Mouse (Mus musculus) inflammation-experienced regulatory T-cells, adult 6 months (primary cell): ENCODE measurements around the gene Polr1e. TPM values are rescaled to one million over a fixed set of nuclear protein-coding genes. Genes with fewer than 3 reads are reported as not detected.
"Not testable (repeated sequence)": the region's sequence is repeated elsewhere in the genome, so short reads cannot be mapped to it uniquely, and the experiment has no call there.

Experiments
- ATAC-seq: one replicate; pipeline ENCODE4 v1.8.0; 2017
- polyA plus RNA-seq, 3 experiments: library from polyadenylated mRNA; unstranded; fragments of 100-300 nt; shearing (Covaris generic); gene quantifications; one replicate each; pipeline ENCODE4 v1.2.1; 2017

Polr1e gene
- 10 to 100 TPM; 39.3 to 50.3 (median 44.6) TPM for polyA plus RNA-seq

DNA sequence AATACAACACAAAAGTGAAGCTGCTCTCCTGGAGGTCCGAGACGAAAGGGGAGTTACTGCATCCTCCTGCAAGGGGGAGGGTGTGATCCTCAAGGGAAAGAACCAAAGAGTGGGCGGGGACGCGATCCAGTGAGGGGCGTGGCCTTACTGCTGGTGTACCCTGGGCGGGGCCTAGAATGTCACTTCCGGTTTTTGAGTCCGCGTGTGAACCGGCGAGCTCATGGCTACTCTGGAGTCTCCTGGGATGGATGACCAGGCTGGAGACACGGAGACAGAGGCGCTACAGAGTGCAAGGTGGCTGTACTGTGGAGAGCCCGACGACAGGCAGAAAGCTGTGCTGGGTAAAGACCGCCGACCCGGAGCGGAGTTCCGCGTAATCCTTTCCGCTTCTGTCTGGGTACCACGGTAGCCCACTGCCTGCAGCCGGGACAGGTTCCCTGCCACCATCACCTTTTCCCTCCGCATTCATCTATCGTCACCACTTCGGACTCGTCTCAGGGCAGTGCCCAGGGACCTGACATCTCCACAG is at the start of gene Polr1e:
Gene Polr1e, plus strand, starts transcription at position 132 of the 529 bp plus-strand sequence.
- ATAC-seq = peak; percentile 96

- ATAC-seq = no peak
Measured at GRCm38 (mm10) chr4:44970056-44970455, 48.3 kb upstream of the Polr1e start.

- peak; percentile 30 for ATAC-seq
Measured at GRCm38 (mm10) chr4:44970612-44971110, 47.7 kb upstream of the Polr1e start.

- ATAC-seq = peak; percentile 98
Measured at GRCm38 (mm10) chr4:44973450-44973849, 44.9 kb upstream of the Polr1e start.

DNA sequence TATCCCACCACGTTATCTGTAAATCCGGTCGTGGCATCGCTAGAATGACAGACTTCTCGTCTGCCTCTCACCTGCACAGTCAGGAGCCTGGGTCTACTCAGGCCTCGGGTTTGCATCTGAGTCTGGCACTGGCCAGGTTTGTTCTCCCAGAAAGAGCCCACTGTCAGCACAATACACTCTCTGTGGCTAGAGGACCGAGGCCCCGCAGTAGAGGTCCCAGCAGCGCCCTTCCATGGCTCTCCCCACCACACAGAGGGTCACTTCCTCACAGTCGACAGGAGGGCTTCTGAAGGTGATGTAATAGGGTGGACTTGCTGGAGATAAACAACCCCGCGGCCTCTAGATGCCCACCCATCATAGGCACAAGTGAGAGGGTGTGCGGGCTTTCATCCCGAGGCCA is 44.5 kb upstream of the Polr1e start:
- no peak for ATAC-seq

- no peak for ATAC-seq
Measured at GRCm38 (mm10) chr4:44974331-44974730, 44.1 kb upstream of the Polr1e start.

DNA sequence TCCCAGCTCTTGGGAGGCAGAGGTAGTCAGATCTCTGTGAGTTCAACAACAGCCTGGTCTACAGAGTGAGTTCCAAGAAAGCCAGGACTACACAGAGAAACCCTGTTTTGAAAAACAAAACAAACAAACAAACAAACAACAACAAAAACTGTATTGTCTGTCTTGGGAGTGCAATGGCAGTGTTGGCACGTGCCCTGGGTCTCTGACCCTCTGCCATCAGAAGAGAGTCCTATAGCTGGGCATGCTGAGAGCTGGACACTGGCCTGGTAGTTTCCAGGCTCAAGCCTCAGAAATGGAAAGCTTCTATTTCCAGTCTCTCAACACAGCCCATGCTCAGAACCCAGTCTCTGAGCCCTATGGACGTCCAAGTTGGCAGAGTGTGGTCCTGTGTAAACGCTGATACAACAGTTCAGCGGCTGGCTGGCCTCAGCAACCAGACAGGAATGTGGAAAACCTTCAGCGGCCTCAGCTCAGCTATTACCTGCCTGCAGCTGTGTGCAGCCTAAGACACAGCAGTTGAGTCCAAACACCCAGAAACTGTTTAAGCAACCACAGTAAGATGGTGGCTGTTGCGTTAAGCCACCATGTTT is 42.3 kb upstream of the Polr1e start:
- no peak for ATAC-seq

- no peak for ATAC-seq
Measured at GRCm38 (mm10) chr4:44976921-44977710, 41.3 kb upstream of the Polr1e start.

- ATAC-seq = no peak
Measured at GRCm38 (mm10) chr4:44978175-44978574, 40.2 kb upstream of the Polr1e start.

GRCm38 (mm10) chr4:44979794-44980338 is 38.5 kb upstream of the Polr1e start:
- ATAC-seq = no peak

DNA sequence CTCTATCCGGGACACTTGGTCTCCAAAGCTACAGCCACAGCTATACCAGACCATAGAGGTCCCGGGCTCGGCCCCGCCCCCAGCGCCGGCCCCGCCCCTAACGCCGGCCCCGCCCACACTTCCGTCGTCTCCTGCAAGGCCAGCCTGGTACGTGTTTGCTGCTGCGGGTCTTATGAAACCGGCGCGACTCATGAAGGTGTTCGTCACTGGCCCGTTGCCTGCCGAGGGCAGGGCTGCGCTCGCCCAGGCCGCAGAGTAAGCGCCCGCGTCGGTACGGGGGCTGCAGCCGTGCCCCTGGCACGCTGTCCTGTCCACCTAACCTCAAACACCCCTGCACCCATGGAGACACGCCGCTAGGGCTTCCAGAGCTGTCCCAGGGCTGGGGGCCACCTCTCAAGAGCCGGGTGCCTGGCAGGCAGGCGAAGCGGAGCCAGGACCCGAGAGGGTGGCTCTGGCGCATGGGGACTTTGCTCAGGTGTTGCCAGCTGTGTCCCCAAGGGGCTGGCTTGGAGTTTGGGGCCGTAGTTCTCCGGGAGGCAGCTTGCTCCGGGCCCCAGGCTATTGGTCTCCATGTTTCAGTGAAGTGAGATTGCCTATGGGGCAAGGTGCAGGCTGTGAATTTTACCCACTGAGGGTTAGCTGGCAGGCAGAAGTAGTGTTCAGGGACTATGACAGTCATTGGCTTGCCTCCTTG is 37.0 kb upstream of the Polr1e start, which contains the start of gene Grhpr:
Gene Grhpr, plus strand, starts transcription at position 116 of the 694 bp plus-strand sequence.
- ATAC-seq = peak; percentile 87

- ATAC-seq = no peak
Measured at GRCm38 (mm10) chr4:44981974-44982287, 36.5 kb upstream of the Polr1e start.

- no peak for ATAC-seq
Measured at GRCm38 (mm10) chr4:44982440-44983130, 35.8 kb upstream of the Polr1e start.

- no peak for ATAC-seq
Measured at GRCm38 (mm10) chr4:44983131-44983740, 35.1 kb upstream of the Polr1e start.

- no peak for ATAC-seq
Measured at GRCm38 (mm10) chr4:44990560-44990959, 27.8 kb upstream of the Polr1e start.

DNA sequence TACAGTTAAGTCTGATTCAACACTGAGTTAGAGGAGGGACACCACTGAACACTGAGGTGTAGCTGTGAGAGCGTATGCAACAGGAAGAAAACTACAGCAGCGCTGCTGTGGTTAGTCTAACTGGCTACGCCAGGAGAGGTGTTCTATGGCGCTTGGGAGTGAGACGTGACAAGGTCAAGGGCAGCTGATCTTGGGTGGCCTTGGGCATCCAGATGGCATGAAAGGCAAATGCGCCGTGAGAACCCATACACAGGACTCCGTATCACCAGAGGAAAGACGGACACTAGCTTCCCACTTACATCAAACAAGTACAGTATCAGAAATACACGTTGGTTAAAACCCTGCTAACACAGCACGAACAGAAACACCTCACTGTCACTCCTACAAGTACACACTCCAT is 26.1 kb upstream of the Polr1e start:
- not testable (repeated sequence) for ATAC-seq

- not testable (repeated sequence) for ATAC-seq
Measured at GRCm38 (mm10) chr4:44993179-44993578, 25.2 kb upstream of the Polr1e start.

- no peak for ATAC-seq
Measured at GRCm38 (mm10) chr4:44993847-44994246, 24.5 kb upstream of the Polr1e start.

- no peak for ATAC-seq
Measured at GRCm38 (mm10) chr4:44994776-44995175, 23.6 kb upstream of the Polr1e start.

DNA sequence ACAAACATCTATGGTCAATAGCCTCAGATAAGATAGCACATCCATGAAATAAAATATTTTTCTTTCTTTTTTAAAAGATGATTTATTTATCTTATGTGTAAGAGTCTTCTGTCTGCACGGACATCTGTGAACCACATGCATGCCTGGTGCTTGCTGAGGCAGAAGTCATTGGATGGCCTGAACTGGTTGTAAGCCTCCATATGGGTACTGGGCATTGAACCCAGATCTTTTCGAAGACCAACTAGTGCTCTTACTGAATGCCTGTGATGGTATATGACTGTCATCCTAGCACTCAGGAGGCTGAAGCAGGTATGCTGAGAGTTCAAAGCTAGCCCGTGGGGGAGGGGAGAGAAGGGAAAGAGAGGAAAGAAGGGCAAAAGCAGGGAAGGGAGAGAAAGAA is 20.3 kb upstream of the Polr1e start:
- ATAC-seq = no peak

DNA sequence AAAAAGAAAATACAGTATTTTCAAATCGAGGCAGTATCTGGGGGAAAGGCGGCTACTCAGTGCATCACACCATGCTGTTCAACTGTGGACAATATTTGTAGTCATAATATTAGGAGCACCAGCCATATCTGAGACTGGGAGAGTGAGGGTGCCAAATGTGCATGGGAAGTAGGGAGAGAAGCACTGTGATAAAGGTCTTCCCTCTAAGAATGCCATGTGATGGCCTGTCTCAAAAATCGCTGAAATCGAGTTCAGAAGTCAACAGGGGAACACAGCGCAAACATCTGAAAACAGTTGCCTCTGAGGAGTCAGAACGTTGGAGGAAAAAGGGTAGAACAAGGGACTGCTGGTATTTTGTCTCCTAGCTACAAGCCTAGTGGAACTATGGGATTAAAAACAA is 18.4 kb upstream of the Polr1e start:
- no peak for ATAC-seq

GRCm38 (mm10) chr4:45005452-45005851 is 12.9 kb upstream of the Polr1e start:
- no peak for ATAC-seq
